Mouse (Mus musculus) kidney, postnatal 0 days (tissue): Measurements from ENCODE around the gene Plcl2. TPM values are rescaled to one million over a fixed set of nuclear protein-coding genes. Genes with fewer than 3 reads are reported as not detected.

Experiments used
- ATAC-seq: fragments of 200-750 bp; cut with Nextera tagmentation; replicated peaks from 2 replicates; pipeline ENCODE4 v1.8.0; 2017; ENCODE audit warnings: low read depth, moderate number of reproducible peaks, moderate TSS enrichment, moderate library complexity; ENCODE audit not compliant: low FRiP score
- DNase-seq: peaks from one replicate; pipeline ENCODE4 v3.0.0-alpha.2; 2016; ENCODE audit warnings: low spot score
- H3K27ac ChIP-seq: fragments of 300-500 bp; sonication (generic); 2 replicates; pipeline ENCODE4 v1.5.1; 2014; ENCODE audit warnings: mild to moderate bottlenecking
- H3K27me3 ChIP-seq: fragments of 300-500 bp; sonication (generic); 2 replicates; pipeline ENCODE4 v1.6.1; 2014; ENCODE audit warnings: low read length, mixed read lengths; ENCODE audit not compliant: insufficient read depth
- H3K36me3 ChIP-seq: fragments of 300-500 bp; sonication (generic); 2 replicates; pipeline ENCODE4 v1.6.1; 2014; ENCODE audit warnings: low read length, mixed read lengths; ENCODE audit not compliant: insufficient read depth
- H3K4me1 ChIP-seq: fragments of 300-500 bp; sonication (generic); replicated peaks from 2 replicates; pipeline ENCODE4 v1.6.1; 2014; ENCODE audit warnings: antibody characterized with exemption, low read length, mixed read lengths; ENCODE audit not compliant: insufficient read depth
- H3K4me2 ChIP-seq: fragments of 300-500 bp; sonication (generic); 2 replicates; pipeline ENCODE4 v1.6.1; 2014; ENCODE audit warnings: mild to moderate bottlenecking, low read length, moderate library complexity, mixed read lengths
- H3K4me3 ChIP-seq: fragments of 300-500 bp; sonication (generic); replicated peaks from 2 replicates; pipeline ENCODE4 v1.5.1; 2014; ENCODE audit warnings: low read depth, low read length
- H3K9ac ChIP-seq: fragments of 300-500 bp; sonication (generic); 2 replicates; pipeline ENCODE4 v1.6.1; 2014; ENCODE audit warnings: low read depth, low read length
- H3K9me3 ChIP-seq: fragments of 300-500 bp; sonication (generic); replicated peaks from 2 replicates; pipeline ENCODE4 v1.6.1; 2016; ENCODE audit warnings: low read length, inconsistent platforms, mixed read lengths
- CTCF ChIP-seq: IDR thresholded peaks from 2 replicates; pipeline ENCODE4 v1.5.1; 2016; ENCODE audit warnings: antibody characterized with exemption, low read depth, mild to moderate bottlenecking, moderate library complexity
- WGBS: fragments of 180-500 bp; shearing (Covaris S2); extraction: QIAGEN DNeasy Blood & Tissue Kit; methylation state at CpG from one replicate; pipeline ENCODE4 v1.1.7; 2014; 5-methylcytosine and 5-hydroxymethylcytosine counted together
- polyA plus RNA-seq: library from polyadenylated mRNA; unstranded; fragments of >200 nt; fragmentation: Nextera tagmentation; extraction: Ambion mirVana; gene quantifications from 2 replicates; pipeline ENCODE4 v1.2.1, GENCODE M21; 2015

Gene Plcl2
- polyA plus RNA-seq, 1 experiment from 2014 or later: 2.7 TPM

- 50% methylated on average over 10 of the region's 10 CpGs for WGBS
- Histone ChIP-seq H3K27ac (no peak overlapping the region), H3K4me1 (no peaks in the 10 kb centered on the region), H3K36me3 (no peaks in the 10 kb centered on the region), H3K9ac (no peak overlapping the region), H3K4me3 (no peak overlapping the region), H3K27me3 (0 out of 2 replicates have a peak, but pooled peaks cover 3% of the 10 kb centered on the region), H3K9me3 (no peaks in the 10 kb centered on the region), H3K4me2 (no peak overlapping the region)
- ATAC-seq (no peak), DNase-seq (peak; percentile 67)
- TF ChIP-seq CTCF: no peak
Observed at GRCm38 (mm10) chr17:50505910-50506634, 3.1 kb upstream of the Plcl2 start.

GRCm38 (mm10) chr17:50506861-50507321 is 2.3 kb upstream of the Plcl2 start:
- no peak for TF ChIP-seq CTCF
- WGBS: 53% methylated on average over 13 of the region's 13 CpGs

DNA sequence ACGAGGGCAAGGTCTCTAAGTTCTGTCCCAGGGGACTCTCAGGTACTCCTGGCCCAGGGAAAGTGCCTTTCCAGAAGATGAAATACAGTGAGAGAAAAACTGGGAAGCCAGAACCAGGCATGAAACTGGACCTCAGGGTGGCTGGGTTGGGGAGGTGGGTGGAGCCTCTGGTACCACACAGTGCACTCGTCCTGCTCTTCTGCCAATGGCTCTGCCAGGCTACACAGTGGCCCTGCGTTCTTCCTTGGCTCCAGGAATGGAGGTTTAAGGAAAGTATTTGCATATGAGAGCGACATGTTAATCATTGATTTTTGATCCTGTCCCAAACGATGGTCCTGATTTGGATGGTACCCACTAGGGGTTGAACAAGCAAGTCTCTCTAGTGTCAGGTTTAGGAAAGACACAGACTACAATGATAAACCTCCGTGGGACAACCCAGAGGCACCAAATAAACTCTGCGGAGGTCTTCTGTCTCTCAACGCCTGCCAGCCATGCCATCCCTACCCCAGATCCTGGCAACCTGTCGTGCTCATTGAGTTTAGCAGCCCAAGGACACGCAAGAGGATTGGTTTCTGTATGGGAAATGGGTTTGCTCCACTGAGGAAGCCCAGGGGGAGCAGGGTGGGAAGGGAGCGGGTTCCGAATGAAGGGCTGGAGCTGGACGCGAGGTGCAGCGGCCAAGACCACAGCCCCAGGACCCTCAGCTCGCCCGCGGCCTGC is 988 bp upstream of the Plcl2 start:
- no peaks in the 10 kb centered on the region for H3K9me3 ChIP-seq
- WGBS: 21% methylated on average over 18 of the region's 18 CpGs
- H3K36me3 ChIP-seq: no peaks in the 10 kb centered on the region
- H3K4me3 ChIP-seq: peak overlapping the region; percentile 92
- ATAC-seq: peak; percentile 18; the same call in 1 of the 2 replicates
- no peak overlapping the region for H3K27ac ChIP-seq
- H3K9ac ChIP-seq: peak overlapping the region; percentile 79
- 0 out of 2 replicates have a peak, but pooled peaks cover 3% of the 10 kb centered on the region for H3K27me3 ChIP-seq
- H3K4me1 ChIP-seq: no peaks in the 10 kb centered on the region
- H3K4me2 ChIP-seq: peak overlapping the region; percentile 77
- no peak for DNase-seq
- no peak for TF ChIP-seq CTCF

More at GRCm38 (mm10) chr17:50506861-50507321, 2.3 kb upstream of the Plcl2 start:
- H3K36me3 ChIP-seq: no peaks in the 10 kb centered on the region
- H3K9me3 ChIP-seq: no peaks in the 10 kb centered on the region
- H3K9ac ChIP-seq: no peak overlapping the region
- no peaks in the 10 kb centered on the region for H3K4me1 ChIP-seq
- H3K4me3 ChIP-seq: no peak overlapping the region
- H3K4me2 ChIP-seq: no peak overlapping the region
- DNase-seq (no peak), ATAC-seq (no peak)
- no peak overlapping the region for H3K27ac ChIP-seq
- H3K27me3 ChIP-seq: 0 out of 2 replicates have a peak, but pooled peaks cover 3% of the 10 kb centered on the region

- ATAC-seq: peak; percentile 79
- Histone ChIP-seq H3K36me3 (no peaks in the 10 kb centered on the region), H3K27ac (peak overlapping the region; percentile 70; the same call in 1 of the 2 replicates), H3K4me3 (peak overlapping the region; percentile 92), H3K4me2 (peak overlapping the region; percentile 77), H3K27me3 (0 out of 2 replicates have a peak, but pooled peaks cover 3% of the 10 kb centered on the region), H3K9ac (peak overlapping the region; percentile 79), H3K9me3 (no peaks in the 10 kb centered on the region), H3K4me1 (no peaks in the 10 kb centered on the region)
- DNase-seq: peak; percentile 71
- WGBS: 1% methylated on average over 54 of the region's 72 CpGs
- TF ChIP-seq CTCF: peak; percentile 68
Observed at GRCm38 (mm10) chr17:50508775-50509250, 390 bp upstream of the Plcl2 start.

DNA sequence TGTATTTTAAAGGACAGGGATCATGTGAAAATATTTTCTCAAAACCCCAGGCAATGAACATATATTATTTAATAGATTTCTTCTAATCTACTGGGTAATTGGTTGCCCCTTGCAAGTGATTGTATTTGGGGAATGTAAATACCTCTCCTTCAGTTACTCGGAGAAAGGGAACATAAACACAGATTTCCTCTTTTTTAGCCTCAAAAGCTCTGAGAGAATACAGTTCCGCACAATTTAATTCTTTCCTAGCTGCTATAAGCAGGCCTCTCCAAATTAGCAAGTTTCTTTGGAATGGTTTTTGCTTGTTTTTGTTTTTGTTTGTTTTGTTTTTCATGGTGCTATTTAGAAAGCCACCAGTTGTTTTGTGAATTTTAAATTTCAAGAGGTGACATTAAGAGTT is 1.1 kb downstream of the Plcl2 start:
- ATAC-seq (no peak), DNase-seq (no peak)
- no peaks in the 10 kb centered on the region for H3K4me1 ChIP-seq
- TF ChIP-seq CTCF: no peak
- peak overlapping the region; percentile 77 for H3K4me2 ChIP-seq
- H3K27me3 ChIP-seq: 0 out of 2 replicates have a peak, but pooled peaks cover 3% of the 10 kb centered on the region
- WGBS: 69% methylated on average over 2 of the region's 2 CpGs
- H3K27ac ChIP-seq: no peak overlapping the region
- H3K9ac ChIP-seq: peak overlapping the region; percentile 79; the same call in 1 of the 2 replicates
- no peaks in the 10 kb centered on the region for H3K36me3 ChIP-seq
- H3K9me3 ChIP-seq: no peaks in the 10 kb centered on the region
- H3K4me3 ChIP-seq: peak overlapping the region; percentile 92

DNA sequence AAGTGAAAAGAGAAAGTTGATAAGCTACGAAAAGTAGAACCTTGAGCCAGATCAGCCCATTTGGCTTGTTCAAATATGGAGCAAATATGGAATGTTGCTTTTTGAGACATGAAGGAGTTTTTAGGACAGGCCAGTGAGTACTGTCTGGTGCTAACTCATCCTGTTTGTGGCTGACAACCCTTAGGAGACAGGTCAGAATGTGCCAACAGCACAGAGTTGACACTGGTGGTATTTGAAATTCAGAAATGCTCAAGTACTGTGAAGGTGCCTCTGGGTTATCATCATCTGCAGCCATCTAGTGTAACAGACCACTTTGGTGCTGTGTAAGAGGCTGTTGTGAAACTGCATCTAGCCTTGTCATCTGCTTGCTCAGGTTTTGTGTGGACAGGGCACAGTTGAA is 1.5 kb downstream of the Plcl2 start:
- no peaks in the 10 kb centered on the region for H3K36me3 ChIP-seq

More for the DNA sequence above, 1.5 kb downstream of the Plcl2 start:
- Histone ChIP-seq H3K27ac (no peak overlapping the region), H3K4me2 (peak overlapping the region; percentile 77), H3K27me3 (0 out of 2 replicates have a peak, but pooled peaks cover 3% of the 10 kb centered on the region), H3K9me3 (no peaks in the 10 kb centered on the region), H3K4me3 (no peak overlapping the region), H3K9ac (no peak overlapping the region), H3K4me1 (no peaks in the 10 kb centered on the region)
- DNase-seq: no peak
- TF ChIP-seq CTCF: no peak
- no peak for ATAC-seq
- 76% methylated on average over 1 of the region's 1 CpGs for WGBS
